Mouse (Mus musculus) intestine, embryonic 16.5 days (tissue): ENCODE results near the gene Tob1. TPM values are rescaled to one million over a fixed set of nuclear protein-coding genes. Genes with fewer than 3 reads are reported as not detected.

Source experiments
- polyA plus RNA-seq: library from polyadenylated mRNA; unstranded; fragments of >200 nt; fragmentation: Nextera tagmentation; extraction: Ambion mirVana; gene quantifications from 2 replicates; pipeline ENCODE4 v1.2.1, GENCODE M21; 2015

Gene Tob1
- polyA plus RNA-seq, 1 experiment from 2014 or later = 39.8 TPM

Other genes starting within 250 kb of the Tob1 start
- 415 and 469 TPM in 2 replicates for gene Gm20390, start 243.2 kb upstream of the Tob1 start, polyA plus RNA-seq
- 156 and 157 TPM in 2 replicates for gene Nme1, start 242.9 kb upstream of the Tob1 start, polyA plus RNA-seq
- 17.8 and 23.4 TPM in 2 replicates for gene Spag9, start 215.4 kb upstream of the Tob1 start, polyA plus RNA-seq
- gene Wfikkn2, start 34.6 kb downstream of the Tob1 start, polyA plus RNA-seq = 1.8 and 2.2 TPM in 2 replicates
- gene Gm21885, start 70.4 kb downstream of the Tob1 start, polyA plus RNA-seq = 92.1 and 137 TPM in 2 replicates
- gene Luc7l3, start 110.5 kb downstream of the Tob1 start, polyA plus RNA-seq = 65.5 and 74.6 TPM in 2 replicates
- gene Ankrd40, start 116.5 kb downstream of the Tob1 start, polyA plus RNA-seq = 11.8 and 11.9 TPM in 2 replicates
- gene Abcc3, start 181.5 kb downstream of the Tob1 start, polyA plus RNA-seq = 2.5 and 3.3 TPM in 2 replicates